Mouse (Mus musculus): ENCODE measurements around the gene Smyd5. TPM values are rescaled to one million over a fixed set of nuclear protein-coding genes. Genes with fewer than 3 reads are reported as not detected.

Gene Smyd5
- polyA plus RNA-seq (2012; rRNA removed), result 21.4 and 23.9 TPM in 2 replicates

- no peak for DNase-seq (ENCODE audit: low read depth)
Measured at GRCm38 (mm10) chr6:85431842-85432431, at the start of gene Smyd5. Gene Smyd5 (plus strand): TSS chr6:85431989.

- no peak for DNase-seq (ENCODE audit: low read depth)
Measured at GRCm38 (mm10) chr6:85382791-85383190, 49.0 kb upstream of the Smyd5 start.

- no peak for DNase-seq (ENCODE audit: low read depth)
Measured at GRCm38 (mm10) chr6:85388608-85389007, 43.2 kb upstream of the Smyd5 start.

- no peak for DNase-seq (ENCODE audit: low read depth)
Measured at GRCm38 (mm10) chr6:85391803-85392202, 40.0 kb upstream of the Smyd5 start.

- DNase-seq (ENCODE audit: low read depth), result no peak
Measured at GRCm38 (mm10) chr6:85395360-85395759, 36.4 kb upstream of the Smyd5 start.

GRCm38 (mm10) chr6:85397165-85397564 is 34.6 kb upstream of the Smyd5 start:
- no peak for DNase-seq (ENCODE audit: low read depth)

- no peak for DNase-seq (ENCODE audit: low read depth)
Measured at GRCm38 (mm10) chr6:85399715-85400114, 32.1 kb upstream of the Smyd5 start.

- no peak for DNase-seq (ENCODE audit: low read depth)
Measured at GRCm38 (mm10) chr6:85402613-85403012, 29.2 kb upstream of the Smyd5 start.

GRCm38 (mm10) chr6:85403039-85403438 is 28.8 kb upstream of the Smyd5 start:
- DNase-seq (ENCODE audit: low read depth), result no peak

- DNase-seq (ENCODE audit: low read depth), result no peak
Measured at GRCm38 (mm10) chr6:85409003-85409402, 22.8 kb upstream of the Smyd5 start.

- DNase-seq (ENCODE audit: low read depth), result peak; percentile 27
Measured at GRCm38 (mm10) chr6:85410771-85411273, 21.0 kb upstream of the Smyd5 start.

GRCm38 (mm10) chr6:85415829-85416228 is 16.0 kb upstream of the Smyd5 start:
- no peak for DNase-seq (ENCODE audit: low read depth)

GRCm38 (mm10) chr6:85419150-85419549 is 12.6 kb upstream of the Smyd5 start:
- DNase-seq (ENCODE audit: low read depth), result no peak

- DNase-seq (ENCODE audit: low read depth), result no peak
Measured at GRCm38 (mm10) chr6:85423836-85424379, 7.9 kb upstream of the Smyd5 start, which contains the start of gene Noto. Gene Noto (plus strand): TSS chr6:85423886.

- no peak for DNase-seq (ENCODE audit: low read depth)
Measured at GRCm38 (mm10) chr6:85431274-85431841, 431 bp upstream of the Smyd5 start.

GRCm38 (mm10) chr6:85433865-85434264 is 2.1 kb downstream of the Smyd5 start:
- no peak for DNase-seq (ENCODE audit: low read depth)

- no peak for DNase-seq (ENCODE audit: low read depth)
Measured at GRCm38 (mm10) chr6:85436204-85436603, 4.4 kb downstream of the Smyd5 start.

GRCm38 (mm10) chr6:85436631-85437030 is 4.8 kb downstream of the Smyd5 start:
- DNase-seq (ENCODE audit: low read depth), result no peak

- peak; percentile 71 for DNase-seq (ENCODE audit: low read depth)
Measured at GRCm38 (mm10) chr6:85441142-85441541, 9.4 kb downstream of the Smyd5 start.

GRCm38 (mm10) chr6:85443488-85444233 is 11.9 kb downstream of the Smyd5 start:
- DNase-seq (ENCODE audit: low read depth), result no peak

- DNase-seq (ENCODE audit: low read depth), result no peak
Measured at GRCm38 (mm10) chr6:85444266-85444965, 12.6 kb downstream of the Smyd5 start.

GRCm38 (mm10) chr6:85445286-85445685 is 13.5 kb downstream of the Smyd5 start:
- no peak for DNase-seq (ENCODE audit: low read depth)

Data from gonadal fat pad, adult 2 months (tissue).